In genomic region chr3:107130661-107131326, GRCm38 (mm10) we compare ENCODE assay signal across 10 mouse cellular contexts. TPM values are rescaled to one million over a fixed set of nuclear protein-coding genes. Genes with fewer than 3 reads are reported as not detected.
A peak's percentile ranks its signal among the peaks of the same experiment; 100 is the strongest.
DNase-seq lines count a peak whose midpoint lies in the region; ATAC-seq and TF ChIP-seq lines count a peak whose summit lies in the region.
"Had no signal": no experiment of that assay in that cellular context is flagged by ENCODE, and none has a peak within 500 bp of the region (broad histone marks: within the 10 kb centered on the region; RNA-seq: fewer than 3 reads in every experiment).

No protein-coding gene starts in this region.

- no peaks in the 10 kb centered on the region for H3K27me3 ChIP-seq in heart, embryonic 11.5 days (ENCODE audit: control insufficient read depth, insufficient read depth, low read length)
- H3K27me3 ChIP-seq in heart, adult 2 months (ENCODE audit: control insufficient read depth, insufficient read depth, low read length) = no peaks in the 10 kb centered on the region
- no peaks in the 10 kb centered on the region for H3K27me3 ChIP-seq in embryonic facial prominence, embryonic 10.5 days (replicated peaks; ENCODE audit: low read depth, poor library complexity, severe bottlenecking)
- no peaks in the 10 kb centered on the region for H3K27me3 ChIP-seq in midbrain, embryonic 13.5 days
- H3K27me3 ChIP-seq: limb, embryonic 13.5 days had no signal

- ATAC-seq in heart, embryonic 11.5 days (replicated peaks; ENCODE audit: insufficient number of reproducible peaks, low FRiP score, low TSS enrichment) = no peak
- ATAC-seq in midbrain, embryonic 13.5 days = no peak

- H3K79me2 ChIP-seq in heart, adult 2 months (replicated peaks; ENCODE audit: control insufficient read depth, insufficient read depth, low read length) = no peaks in the 10 kb centered on the region

- no peak overlapping the region for H3K4me3 ChIP-seq in heart, embryonic 11.5 days (ENCODE audit: low read depth, low read length)
- no peak overlapping the region for H3K4me3 ChIP-seq in heart, adult 2 months
- no peak overlapping the region for H3K4me3 ChIP-seq in embryonic facial prominence, embryonic 10.5 days
- H3K4me3 ChIP-seq in midbrain, embryonic 13.5 days (replicated peaks) = no peak overlapping the region
- H3K4me3 ChIP-seq: limb, embryonic 13.5 days had no signal

- TF ChIP-seq CTCF in heart, adult 2 months (IDR thresholded peaks at IDR 0.05) = no peak

- no peaks in the 10 kb centered on the region for H3K36me3 ChIP-seq in heart, embryonic 11.5 days (ENCODE audit: control insufficient read depth, insufficient read depth, low read length)
- H3K36me3 ChIP-seq in heart, adult 2 months (ENCODE audit: control insufficient read depth, insufficient read depth, low read length) = no peaks in the 10 kb centered on the region
- H3K36me3 ChIP-seq in embryonic facial prominence, embryonic 10.5 days (replicated peaks) = no peaks in the 10 kb centered on the region
- H3K36me3 ChIP-seq in midbrain, embryonic 13.5 days = no peaks in the 10 kb centered on the region
- H3K36me3 ChIP-seq: limb, embryonic 13.5 days had no signal

- intact Hi-C loops in heart, adult 2 months (cut with DNase I) = no loop called here

- H3K9ac ChIP-seq in heart, embryonic 11.5 days (ENCODE audit: low read depth, low read length) = no peak overlapping the region
- H3K9ac ChIP-seq in heart, adult 2 months (ENCODE audit: low read depth, low read length) = no peak overlapping the region
- H3K9ac ChIP-seq in midbrain, embryonic 13.5 days (replicated peaks) = no peak overlapping the region
- H3K9ac ChIP-seq: limb, embryonic 13.5 days had no signal

- H3K4me2 ChIP-seq in heart, embryonic 11.5 days = no peak overlapping the region
- H3K4me2 ChIP-seq in midbrain, embryonic 13.5 days (replicated peaks) = no peak overlapping the region
- H3K4me2 ChIP-seq: limb, embryonic 13.5 days had no signal

- 59% methylated on average over 4 of the region's 4 CpGs for WGBS in heart, embryonic 11.5 days (ENCODE audit: insufficient replicate concordance)
- 35% methylated on average over 4 of the region's 4 CpGs for WGBS in heart, adult 2 months
- WGBS in embryonic facial prominence, embryonic 10.5 days = 88% methylated on average over 4 of the region's 4 CpGs
- WGBS in midbrain, embryonic 13.5 days = 86% methylated on average over 4 of the region's 4 CpGs

- no peaks in the 10 kb centered on the region for H3K9me3 ChIP-seq in heart, embryonic 11.5 days (replicated peaks; ENCODE audit: control insufficient read depth, low read length)
- H3K9me3 ChIP-seq in embryonic facial prominence, embryonic 10.5 days = no peaks in the 10 kb centered on the region
- no peaks in the 10 kb centered on the region for H3K9me3 ChIP-seq in midbrain, embryonic 13.5 days
- H3K9me3 ChIP-seq: limb, embryonic 13.5 days had no signal

- peak; percentile 95 for DNase-seq in heart, adult 11 months
- DNase-seq in adrenal gland, adult (ENCODE audit: inconsistent age in 2 of 2, low spot score in 1 of 2) = peak; percentile 19 to 71
- peak; percentile 69 for DNase-seq in heart, adult 2 months
- DNase-seq in kidney, postnatal 4 days = peak; percentile 18 to 31
- DNase-seq in embryonic facial prominence, embryonic 10.5 days (ENCODE audit: low spot score) = no peak
- DNase-seq in right cerebral cortex, postnatal 10 days (ENCODE audit: low spot score in 2 of 2) = no peak

- no peak overlapping the region for H3K27ac ChIP-seq in heart, embryonic 11.5 days (ENCODE audit: low read depth, low read length)
- peak overlapping the region; percentile 53 for H3K27ac ChIP-seq in heart, adult 2 months
- H3K27ac ChIP-seq in embryonic facial prominence, embryonic 10.5 days (replicated peaks) = no peak overlapping the region
- H3K27ac ChIP-seq in midbrain, embryonic 13.5 days = no peak overlapping the region
- H3K27ac ChIP-seq: limb, embryonic 13.5 days had no signal

- H3K4me1 ChIP-seq in heart, embryonic 11.5 days (ENCODE audit: control insufficient read depth, insufficient read depth, low read length) = no peaks in the 10 kb centered on the region
- peaks cover 5% of the 10 kb centered on the region; the same call in 1 of the 2 replicates for H3K4me1 ChIP-seq in heart, adult 2 months (ENCODE audit: control insufficient read depth, insufficient read depth, low read length)
- no peaks in the 10 kb centered on the region for H3K4me1 ChIP-seq in embryonic facial prominence, embryonic 10.5 days
- 0 out of 2 replicates have a peak, but pooled peaks cover 15% of the 10 kb centered on the region for H3K4me1 ChIP-seq in midbrain, embryonic 13.5 days (replicated peaks)

- TF ChIP-seq POLR2A in heart, adult 2 months (IDR thresholded peaks at IDR 0.05; ENCODE audit: insufficient read depth, low read depth, low read length) = no peak

- TF ChIP-seq EP300 in heart, adult 2 months (IDR thresholded peaks at IDR 0.05; ENCODE audit: insufficient read depth, low read depth, low read length) = no peak

RNA-seq across cellular contexts. Expression of gene Kcna2, which starts 29.8 kb away (rescaled TPM):
- 0.06 and 0.13 TPM in 2 replicates for polyA plus RNA-seq in heart, embryonic 11.5 days (2014; fragmentation: Nextera tagmentation; extraction: Ambion mirVana)
- total RNA-seq in heart, adult 2 months (2021) = 1 to 10 TPM; 1.0 to 1.6 TPM
- polyA plus RNA-seq in heart, adult 2 months (2012; rRNA removed) = 1.1 and 1.6 TPM in 2 replicates
- 0.02 and 0.03 TPM in 2 replicates for polyA plus RNA-seq in embryonic facial prominence, embryonic 10.5 days (2016; fragmentation: Nextera tagmentation; extraction: Ambion mirVana)
- 1.1 and 1.2 TPM in 2 replicates for polyA plus RNA-seq in midbrain, embryonic 13.5 days (2015; fragmentation: Nextera tagmentation; extraction: Ambion mirVana)

RNA-seq across cellular contexts. Expression of gene Kcna10, which starts 52.1 kb away (rescaled TPM):
- not detected in 2 replicates for polyA plus RNA-seq in heart, embryonic 11.5 days (2014; fragmentation: Nextera tagmentation; extraction: Ambion mirVana)
- total RNA-seq in heart, adult 2 months (2021) = not detected
- polyA plus RNA-seq in heart, adult 2 months (2012; rRNA removed) = not detected in 2 replicates
- not detected in 2 replicates for polyA plus RNA-seq in embryonic facial prominence, embryonic 10.5 days (2016; fragmentation: Nextera tagmentation; extraction: Ambion mirVana)
- not detected in 2 replicates for polyA plus RNA-seq in midbrain, embryonic 13.5 days (2015; fragmentation: Nextera tagmentation; extraction: Ambion mirVana)
- polyA plus RNA-seq: limb, embryonic 13.5 days; neural tube, embryonic 11.5 days had no signal

Comparison
In these comparisons a context has a peak if more than half of its experiments do, and no peak if none do; other contexts are left out.
1. DNase-seq: peak in heart, adult 11 months (single experiment), adrenal gland, adult (2 of 2), heart, adult 2 months (2 of 2) and kidney, postnatal 4 days (2 of 2); none in embryonic facial prominence, embryonic 10.5 days (single experiment) and right cerebral cortex, postnatal 10 days (0 of 2).